Mouse (Mus musculus): ENCODE data around the gene Iqschfp.

- TF ChIP-seq CTCF (IDR thresholded peaks at IDR 0.05; ENCODE audit: low read depth) (no peak), EP300 (IDR thresholded peaks at IDR 0.05; ENCODE audit: low read depth) (no peak)
Measured at GRCm38 (mm10) chr3:68496513-68496912, 604.5 kb downstream of the Iqschfp start.
